Mouse (Mus musculus) thymus, postnatal 0 days (tissue): ENCODE measurements around the gene Cdc42ep5. TPM values are rescaled to one million over a fixed set of nuclear protein-coding genes. Genes with fewer than 3 reads are reported as not detected.
"Not testable (repeated sequence)": the region's sequence is repeated elsewhere in the genome, so short reads cannot be mapped to it uniquely, and the experiment has no call there.

ENCODE experiments used
- DNase-seq: peaks from one replicate; pipeline ENCODE4 v3.0.0-alpha.2; 2015; ENCODE audit warnings: low spot score
- polyA plus RNA-seq: library from polyadenylated mRNA; unstranded; fragments of >200 nt; fragmentation: Nextera tagmentation; extraction: Ambion mirVana; gene quantifications from 2 replicates; pipeline ENCODE4 v1.2.1, GENCODE M21; 2015

The Cdc42ep5 gene
- 12.3 and 12.6 TPM in 2 replicates for polyA plus RNA-seq

DNA sequence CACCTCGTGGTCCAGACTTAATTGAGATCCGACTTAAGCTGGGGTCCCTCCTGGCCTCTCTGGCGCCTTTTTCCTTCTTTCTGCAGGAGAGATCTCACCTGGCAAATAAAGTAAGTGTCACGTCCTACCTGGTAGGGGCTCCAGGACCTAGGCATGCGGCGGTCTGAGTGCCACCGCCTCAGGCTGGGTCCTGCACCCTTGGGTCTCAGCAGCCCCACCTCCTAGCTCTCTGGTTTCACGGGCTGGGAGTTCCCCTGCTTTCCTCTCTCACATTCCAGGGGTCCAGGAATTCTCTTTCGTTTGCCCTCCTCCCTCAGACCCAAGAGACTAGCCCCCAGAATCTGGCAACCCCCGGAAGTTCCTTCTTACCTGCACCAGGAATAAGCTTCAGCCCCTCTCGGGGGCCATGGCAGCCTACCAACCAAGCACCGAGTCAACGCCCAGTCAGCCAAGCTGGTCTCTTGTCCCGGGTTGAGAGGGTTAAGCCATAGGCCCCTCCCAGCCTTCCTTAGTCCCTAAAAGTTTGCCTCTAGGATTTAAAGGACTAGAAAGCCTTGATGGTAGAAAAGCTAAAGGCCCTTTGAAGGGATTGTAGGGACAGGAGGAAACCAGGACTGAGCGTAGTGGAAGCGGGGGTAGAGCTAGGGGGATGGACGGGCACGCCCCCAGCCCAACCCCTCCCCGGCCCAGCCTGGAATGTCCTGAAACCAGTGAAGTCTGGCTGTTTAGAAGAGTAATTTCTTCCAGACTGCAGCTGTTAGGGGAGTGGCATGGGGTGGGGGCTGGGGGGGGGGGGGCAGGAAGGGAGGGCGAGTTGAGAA lies at the start of gene Cdc42ep5:
Cdc42ep5 (minus strand) TSS at position 771 of the 821 bp plus-strand sequence.
- no peak for DNase-seq

DNA sequence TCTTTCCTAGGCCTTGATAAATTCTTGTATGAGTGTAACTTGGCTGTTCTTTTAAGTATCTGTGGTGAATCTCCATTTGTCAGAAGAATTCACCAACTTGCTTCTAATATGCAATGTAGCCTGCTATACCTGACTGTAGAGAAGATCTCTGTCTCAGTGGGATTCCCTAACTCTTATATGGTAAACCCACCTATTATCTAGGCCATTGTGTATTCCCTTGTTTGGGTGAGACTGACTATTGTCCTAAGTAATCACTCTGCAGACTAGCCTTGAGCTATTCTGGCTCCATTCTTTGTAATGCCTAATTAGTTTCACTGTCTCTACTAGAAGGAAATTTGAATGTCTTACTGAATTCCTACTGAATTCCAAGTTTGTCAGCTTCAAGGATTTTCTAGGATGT lies 48.8 kb upstream of the Cdc42ep5 start:
- DNase-seq, result not testable (repeated sequence)

DNA sequence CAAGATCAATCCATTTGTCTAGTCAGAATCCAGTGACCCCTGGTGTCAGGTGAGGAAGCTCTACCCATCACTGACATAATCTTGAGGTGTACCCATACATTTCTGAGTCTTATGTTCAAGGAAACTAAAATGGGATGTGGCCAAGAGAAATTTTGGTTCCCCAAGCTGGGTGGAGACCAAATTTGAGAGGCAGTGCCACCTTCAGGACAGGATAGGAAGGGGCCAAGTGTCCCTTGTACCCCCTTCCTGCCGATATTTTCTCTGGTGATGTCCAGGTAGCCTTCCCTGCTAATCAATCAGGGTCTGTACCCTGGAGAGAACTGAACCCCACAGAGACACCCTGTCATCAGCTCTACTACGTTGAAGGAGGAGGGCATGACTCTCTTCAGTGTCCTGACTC lies 44.0 kb upstream of the Cdc42ep5 start:
- DNase-seq, result no peak

DNA sequence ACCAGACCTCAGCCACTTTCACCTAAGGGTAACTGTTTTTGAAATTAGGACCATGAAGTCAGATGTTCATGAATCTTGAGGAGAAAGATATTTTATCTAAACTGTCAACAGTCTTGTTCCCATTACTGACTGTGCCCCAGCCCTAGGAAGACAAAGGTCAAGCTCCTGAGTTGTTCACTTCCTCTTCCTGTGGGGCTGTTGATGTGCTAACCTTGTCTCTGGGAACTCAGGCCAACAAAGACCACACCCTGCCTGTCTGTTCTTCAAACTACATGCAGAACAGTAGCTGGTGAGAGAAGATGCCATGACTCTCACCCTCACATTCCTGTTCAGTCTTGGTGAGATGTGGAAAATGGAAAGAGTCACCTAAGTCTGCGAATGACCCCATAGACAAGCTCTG lies 42.5 kb upstream of the Cdc42ep5 start:
- DNase-seq, result no peak

DNA sequence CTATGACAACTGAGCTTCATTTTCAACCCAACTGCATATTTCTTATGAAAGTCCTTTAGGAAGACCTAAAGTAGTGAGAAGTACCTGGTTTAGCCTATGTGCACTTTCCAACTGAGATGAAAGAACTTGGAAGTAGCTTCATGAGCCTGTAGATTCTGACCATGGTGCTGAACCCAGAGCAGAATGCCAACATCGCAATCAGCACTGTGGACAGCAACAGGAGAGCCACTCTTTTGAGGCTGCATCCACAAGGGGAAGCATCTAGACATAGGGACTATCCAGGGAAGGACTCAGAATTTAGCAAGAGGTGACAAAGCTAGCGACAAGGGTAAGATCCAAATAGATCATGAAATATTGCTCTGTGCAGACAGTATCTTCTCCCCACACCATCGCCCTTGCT lies 13.8 kb upstream of the Cdc42ep5 start:
- DNase-seq, result peak; percentile 21

DNA sequence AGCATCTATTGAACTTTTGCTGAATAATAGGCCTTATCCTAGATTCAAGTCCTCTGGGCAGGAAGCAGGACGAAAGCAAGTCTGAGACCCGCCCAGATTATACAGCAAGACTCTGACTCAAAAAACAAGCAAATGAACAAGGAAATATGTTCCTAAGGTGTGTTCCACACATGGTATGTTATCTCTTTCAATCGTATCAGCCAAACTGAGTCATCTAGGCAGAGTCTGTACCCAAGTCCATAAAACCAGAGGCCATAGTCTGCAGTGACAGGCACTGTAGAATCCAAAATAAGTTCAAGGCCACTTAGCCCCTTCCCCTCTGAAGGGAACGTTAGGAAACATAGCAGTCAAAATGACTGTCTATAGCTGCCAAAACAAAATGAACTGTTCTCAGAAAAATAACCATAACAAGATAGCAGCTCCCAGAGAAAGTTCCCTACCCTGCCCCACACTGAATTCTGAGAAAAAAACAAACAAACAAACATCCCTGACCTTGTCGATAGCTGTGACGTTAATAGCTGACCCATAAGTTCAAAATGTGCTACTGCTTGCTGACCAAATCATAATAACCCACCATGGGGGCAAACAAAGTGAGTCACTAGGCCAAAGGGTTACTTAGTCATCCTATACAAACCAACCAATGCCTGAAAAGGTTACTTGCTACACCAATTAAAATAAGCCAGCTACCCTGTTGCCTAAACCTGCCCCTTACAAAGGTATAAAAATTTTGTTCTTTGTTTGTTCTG lies 5.7 kb upstream of the Cdc42ep5 start:
- no peak for DNase-seq

DNA sequence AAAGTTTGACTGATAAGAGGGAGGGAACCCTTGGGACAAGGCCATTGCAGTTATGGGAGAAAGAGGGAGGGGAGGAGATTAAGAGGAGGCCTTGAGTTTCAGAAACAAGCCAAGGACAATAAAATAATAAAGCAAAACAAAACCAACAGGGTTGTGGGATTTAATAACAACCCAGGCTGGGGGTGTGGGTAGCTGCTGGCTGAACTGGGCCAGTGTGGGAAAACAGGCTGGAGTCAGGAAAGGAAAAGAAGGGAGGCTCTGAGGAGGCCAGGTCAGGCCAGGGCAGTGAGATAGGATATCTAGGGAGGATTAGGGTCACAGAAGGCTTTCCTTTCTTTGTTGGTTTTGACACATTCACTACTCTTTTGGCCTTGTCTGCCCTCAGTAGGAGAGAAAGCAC lies 2.4 kb upstream of the Cdc42ep5 start:
- no peak for DNase-seq

DNA sequence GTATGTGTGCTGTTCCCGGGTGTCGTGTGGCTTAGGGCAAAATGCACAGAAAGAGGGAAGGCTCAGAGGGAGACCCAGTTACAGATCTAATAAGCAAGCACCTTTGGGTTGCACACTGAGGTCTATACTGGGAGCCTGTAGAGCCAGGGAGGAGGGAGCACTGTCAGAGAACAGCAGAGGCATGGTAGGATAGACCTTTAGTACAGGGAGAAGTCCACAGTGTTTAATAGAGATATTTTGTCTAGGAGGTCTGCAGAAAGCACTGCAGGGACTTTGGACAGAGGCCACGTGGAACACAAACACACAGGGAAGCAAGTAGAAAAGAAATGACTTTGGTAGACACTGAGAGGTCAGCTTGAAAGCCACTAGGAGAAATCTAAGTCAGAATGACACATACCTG lies 626 bp upstream of the Cdc42ep5 start:
- DNase-seq, result no peak

DNA sequence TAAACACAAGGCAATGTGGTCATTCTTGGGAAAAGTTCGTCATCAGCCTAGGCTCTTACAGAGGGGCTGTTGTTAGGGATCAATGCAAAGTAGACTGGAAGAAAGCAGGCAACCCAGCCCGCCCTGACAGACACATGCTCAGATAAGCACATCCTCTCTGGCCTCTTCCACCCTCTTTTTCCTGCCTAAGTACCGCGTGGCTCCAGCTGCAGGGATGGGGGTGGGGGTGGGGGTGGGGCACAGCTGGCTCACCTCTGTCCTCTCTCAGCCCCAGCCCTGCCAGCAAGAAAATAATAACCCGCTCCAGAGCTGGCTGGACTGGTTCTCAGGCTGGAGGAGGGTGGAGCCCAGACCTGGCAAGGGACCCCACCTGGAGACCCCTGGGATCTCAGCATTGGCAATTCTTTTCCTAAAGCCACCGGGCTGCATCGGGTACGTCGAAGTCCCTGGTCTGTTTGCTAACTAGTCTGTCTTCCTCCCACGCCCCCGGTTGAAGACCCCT lies 1.0 kb downstream of the Cdc42ep5 start:
- no peak for DNase-seq

DNA sequence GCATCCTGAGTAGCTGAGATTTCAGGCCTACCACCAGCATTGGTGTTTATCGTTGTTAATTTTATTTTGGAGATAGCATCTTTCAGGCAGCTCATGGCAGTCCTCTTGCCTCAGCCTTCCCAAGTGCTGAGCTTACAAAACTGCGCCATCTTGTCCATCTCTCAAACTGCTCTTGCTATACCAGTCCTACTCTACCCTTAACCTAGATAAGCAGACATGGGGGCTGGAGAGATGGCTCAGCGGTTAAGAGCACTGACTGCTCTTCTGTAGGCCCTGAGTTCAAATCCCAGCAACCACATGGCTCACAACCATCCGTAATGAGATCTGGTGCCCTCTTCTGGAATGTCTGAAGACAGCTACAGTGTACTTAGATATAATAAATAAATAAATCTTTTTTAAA lies 3.1 kb downstream of the Cdc42ep5 start:
- not testable (repeated sequence) for DNase-seq

DNA sequence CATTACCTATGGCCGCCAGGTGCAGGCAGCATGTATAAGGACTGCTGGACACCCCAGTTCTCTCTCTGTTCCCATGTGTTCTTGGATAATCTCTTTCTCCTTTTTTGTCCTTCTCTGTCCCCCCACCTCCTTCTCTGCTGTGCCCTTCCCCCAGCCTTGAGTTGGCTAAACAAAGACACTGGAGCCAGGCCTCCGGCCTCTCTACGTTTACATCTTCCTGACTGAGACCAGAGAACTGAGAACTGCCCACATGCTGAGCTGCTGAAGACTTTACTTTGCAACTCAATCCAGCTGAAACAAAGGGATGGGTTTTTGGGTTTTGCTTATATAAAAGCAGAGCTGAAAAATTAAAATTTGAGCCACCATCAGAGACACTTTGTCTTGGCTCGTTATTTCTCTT lies 9.7 kb downstream of the Cdc42ep5 start:
- no peak for DNase-seq

DNA sequence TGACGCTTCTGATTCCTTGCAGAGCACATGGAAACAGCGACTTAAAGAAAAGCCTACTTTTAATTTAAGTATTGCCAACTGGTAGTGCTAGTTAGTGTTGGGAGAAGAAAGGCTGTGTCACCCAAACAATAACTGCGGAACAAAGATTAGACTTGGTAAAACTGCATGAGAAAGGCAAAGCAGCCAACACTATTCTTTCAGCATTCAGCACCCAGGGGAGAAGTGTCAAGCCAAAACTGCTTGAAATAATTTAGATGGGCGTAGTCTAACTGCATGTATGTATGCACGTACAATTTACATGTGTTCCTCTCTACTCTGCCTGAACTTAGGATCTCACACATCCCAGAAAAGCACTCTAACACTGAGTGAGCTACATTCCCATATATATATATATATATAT lies 10.3 kb downstream of the Cdc42ep5 start:
- no peak for DNase-seq

DNA sequence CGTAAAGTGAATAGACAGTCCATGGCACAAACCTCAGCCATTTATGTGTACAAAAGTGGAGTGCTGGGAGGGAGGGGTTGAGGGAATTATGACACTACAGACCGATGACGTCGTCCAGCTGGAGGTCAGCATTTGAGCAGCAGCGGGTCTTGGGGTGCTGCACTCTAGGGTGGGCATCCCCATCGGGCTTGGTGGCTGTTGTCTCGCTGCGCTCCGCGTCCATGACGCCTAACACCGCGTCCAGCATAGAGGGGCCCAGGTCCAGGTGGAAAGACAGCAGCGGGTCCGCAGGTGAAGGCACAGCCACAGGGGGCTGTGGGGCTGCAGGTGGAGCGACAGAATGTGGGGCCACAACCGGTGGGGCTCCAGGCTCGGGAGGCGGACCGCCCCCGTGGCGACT lies 13.4 kb downstream of the Cdc42ep5 start:
- DNase-seq, result no peak

DNA sequence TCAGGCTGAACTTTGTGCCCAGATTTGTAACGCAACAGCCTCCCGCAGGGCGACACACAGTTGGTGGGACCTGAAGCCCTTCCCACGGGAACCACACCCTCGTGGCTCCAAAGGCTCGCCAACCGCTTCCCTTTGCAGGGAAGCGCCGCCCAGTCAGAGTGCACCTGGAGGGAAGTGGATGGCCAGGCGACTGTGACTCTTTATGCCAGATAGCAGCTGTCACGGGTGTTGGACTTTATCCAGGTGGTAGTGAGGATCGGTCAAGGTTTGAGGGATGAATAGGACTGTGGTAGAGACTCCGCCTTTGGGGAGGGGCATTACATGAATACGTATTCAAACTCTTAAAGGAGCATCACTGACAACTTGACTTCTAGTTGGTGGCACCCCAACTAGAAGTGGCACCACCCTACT lies 13.8 kb downstream of the Cdc42ep5 start:
- DNase-seq, result peak; percentile 13

DNA sequence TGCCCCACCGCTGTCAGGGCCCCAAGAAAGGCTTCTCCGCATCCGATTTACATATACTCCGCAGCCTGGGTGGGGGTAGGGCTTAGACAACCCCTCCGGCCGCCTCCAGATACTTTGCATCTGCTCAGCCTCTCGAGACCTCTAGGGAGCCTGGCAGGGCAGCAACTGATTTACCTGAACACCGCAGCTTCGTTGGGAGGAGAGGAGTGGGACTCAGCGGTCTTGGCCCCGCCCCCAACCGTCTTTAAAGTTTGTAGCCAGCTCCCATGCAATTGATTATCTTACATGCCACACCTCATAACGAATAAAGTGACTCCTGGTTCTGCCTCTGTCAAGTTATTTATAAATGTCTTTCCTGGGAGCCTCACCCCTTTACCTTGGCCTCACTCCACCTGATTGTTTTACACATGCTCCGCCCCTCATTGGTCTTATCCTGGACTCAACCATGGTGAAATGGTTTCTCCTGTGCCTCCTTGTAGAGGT lies 14.6 kb downstream of the Cdc42ep5 start, which contains the start of gene Leng9:
Leng9 (minus strand) TSS at position 316 of the 483 bp plus-strand sequence.
- DNase-seq, result no peak

DNA sequence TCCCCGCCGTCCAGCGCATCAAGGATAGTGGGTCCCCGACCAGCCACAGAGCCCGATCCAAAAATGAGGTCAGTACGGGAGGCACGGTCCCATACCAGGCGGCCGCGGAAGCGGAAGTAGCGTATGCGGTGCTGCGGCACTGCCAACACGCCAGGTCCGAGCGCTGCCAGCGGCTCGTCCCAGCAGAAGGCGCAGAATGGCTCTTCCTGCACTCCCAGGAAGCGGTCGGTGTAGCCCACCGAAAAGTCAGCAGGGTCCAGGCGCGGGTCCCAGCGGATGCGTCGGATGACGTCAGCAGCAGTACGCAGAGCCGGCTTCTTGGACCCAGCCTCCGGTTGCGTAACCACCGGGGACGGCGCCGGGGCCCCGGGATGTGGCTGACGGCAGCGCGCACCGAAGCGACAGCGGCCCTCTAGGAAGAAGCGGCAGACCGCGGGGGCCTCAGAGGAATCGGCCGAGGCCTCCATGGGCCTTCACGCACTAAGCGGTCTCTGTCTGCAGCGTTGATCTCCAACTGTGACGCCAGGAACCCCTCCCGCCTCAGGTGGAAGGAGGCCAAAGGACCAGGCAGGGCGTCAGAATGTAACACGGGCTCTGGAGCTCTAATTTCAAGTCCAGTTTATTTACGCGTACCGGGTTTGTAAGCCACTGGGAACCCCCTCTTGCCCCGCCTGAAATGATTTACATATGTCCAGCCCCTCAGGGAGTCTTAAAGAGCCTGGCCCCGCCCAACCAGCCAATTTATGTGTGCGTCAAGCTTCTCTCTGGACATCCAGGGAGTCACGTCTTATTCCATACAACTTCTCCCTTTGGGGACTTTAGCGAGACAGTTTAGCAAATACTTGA lies 15.2 kb downstream of the Cdc42ep5 start:
- DNase-seq, result peak; percentile 74

DNA sequence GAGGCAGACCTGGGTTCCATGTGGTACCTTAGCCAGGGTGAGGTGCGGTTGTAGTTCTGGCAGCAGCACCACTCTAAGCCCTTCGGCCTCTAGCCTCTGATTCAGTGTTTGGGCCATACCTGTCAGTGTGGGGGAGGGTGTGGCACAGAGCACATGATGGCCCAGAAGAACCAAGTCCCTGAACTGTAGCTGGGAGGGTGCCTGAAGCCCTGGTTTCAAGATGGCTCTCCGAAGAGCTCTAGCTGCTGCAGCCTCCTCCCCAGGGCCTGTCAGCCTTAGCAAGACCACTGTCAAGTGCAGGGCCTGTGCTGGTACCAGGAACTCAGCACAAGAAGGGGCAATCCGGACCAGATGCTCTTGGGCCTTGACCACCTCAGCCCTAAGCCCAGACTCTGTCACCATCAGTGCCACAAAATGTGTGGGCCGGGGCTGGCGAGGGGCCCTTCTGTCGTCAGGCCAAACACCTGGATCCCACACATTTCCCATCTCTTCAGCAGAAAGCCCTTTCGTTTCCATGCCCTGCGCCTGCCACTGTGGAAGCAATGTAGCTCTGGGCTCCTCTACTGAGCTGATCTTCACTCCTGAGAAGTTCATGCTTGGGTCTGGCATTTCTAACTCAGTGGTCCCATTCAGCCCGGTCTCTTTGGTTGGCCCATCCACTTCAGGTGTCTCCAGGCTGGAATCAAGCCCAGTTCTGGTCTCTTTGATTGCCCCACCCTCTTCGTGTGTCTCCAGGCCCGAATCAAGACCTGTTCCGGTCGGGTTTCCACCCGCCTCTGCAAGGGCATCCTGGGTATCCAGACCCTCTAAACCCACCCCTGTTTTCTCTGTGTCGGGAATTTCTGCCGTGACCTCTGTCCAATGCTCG lies 16.1 kb downstream of the Cdc42ep5 start:
- DNase-seq, result no peak

DNA sequence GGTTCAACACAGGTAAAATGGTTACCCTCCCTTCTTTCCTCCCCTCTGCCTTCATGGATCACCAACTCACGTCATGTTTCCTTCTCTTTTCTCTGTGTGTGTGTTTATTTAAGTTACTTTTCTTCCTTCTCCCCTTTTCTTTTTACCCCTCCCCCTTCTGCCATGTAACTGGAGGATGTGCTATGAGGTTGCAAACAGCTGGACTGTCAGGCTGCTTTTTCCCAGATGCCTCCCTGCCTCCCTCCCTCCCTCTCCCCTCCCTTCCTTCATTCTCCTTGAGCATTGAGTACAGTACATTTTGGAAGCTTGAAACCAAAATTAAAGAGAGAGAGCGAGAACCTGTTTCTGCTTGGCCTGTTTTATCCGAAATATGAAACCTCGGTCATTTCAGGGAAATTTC lies 16.8 kb downstream of the Cdc42ep5 start:
- no peak for DNase-seq

DNA sequence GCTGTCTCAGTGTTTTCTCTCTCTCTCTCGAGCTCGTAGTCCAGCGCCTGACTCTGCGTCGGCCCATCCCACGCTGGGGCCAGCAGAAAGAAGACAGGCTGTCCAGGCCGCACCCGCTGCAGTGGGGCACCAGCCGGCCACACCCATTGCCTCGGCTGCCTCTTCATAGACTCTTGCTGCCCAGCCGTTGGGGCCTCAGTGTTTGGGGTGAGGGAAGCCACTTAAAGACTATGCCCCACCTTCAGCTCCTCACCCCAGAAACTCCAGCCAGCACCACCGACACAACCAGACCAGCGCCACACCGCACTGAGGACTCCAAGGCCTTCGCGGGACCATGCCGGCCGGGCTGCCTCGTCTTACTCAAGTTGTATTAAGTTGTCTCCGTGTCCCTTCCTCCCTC lies 17.3 kb downstream of the Cdc42ep5 start:
- no peak for DNase-seq
